Mouse (Mus musculus) bone marrow, adult 2 months (tissue): ENCODE measurements around the gene Plekhg5.

ENCODE experiments used
- CTCF ChIP-seq: fragments of 200-500 bp; IDR thresholded peaks from 2 replicates; pipeline ENCODE4 v1.5.1; 2011; ENCODE audit warnings: low read length, control low read depth; ENCODE audit not compliant: control insufficient read depth, insufficient read depth
- POLR2A ChIP-seq: fragments of 200-500 bp; IDR thresholded peaks from 2 replicates; pipeline ENCODE4 v1.6.1; 2011; ENCODE audit warnings: low read depth, mild to moderate bottlenecking, control low read depth, low read length, borderline replicate concordance; ENCODE audit not compliant: control insufficient read depth

- no peak for TF ChIP-seq POLR2A
- TF ChIP-seq CTCF = peak; percentile 94
These were observed 30.7 kb downstream of the Plekhg5 start for GRCm38 (mm10) chr4:152103025-152103424.
